In the genomic region with DNA sequence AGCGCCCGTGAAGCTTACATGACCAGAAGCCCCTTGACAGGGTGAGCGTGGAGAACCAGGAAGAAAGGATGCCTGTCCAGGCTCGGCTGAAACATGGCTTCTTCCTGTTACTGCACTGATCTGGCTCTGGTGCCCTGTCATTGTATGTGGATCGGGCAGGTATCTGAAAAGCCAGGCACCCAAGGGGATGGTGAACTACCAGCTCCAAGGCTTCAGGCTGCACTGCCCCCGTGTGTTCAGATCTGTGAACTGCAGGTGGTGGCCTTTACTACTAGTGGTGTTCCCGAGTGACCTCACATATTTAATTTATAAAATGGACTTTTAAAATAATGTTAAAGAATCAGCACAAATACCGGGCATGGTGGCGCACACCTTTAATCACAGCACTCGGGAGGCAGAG, we compare ENCODE assay signal across 9 mouse cellular contexts.
DNase-seq lines count a peak whose midpoint lies in the region; ATAC-seq and TF ChIP-seq lines count a peak whose summit lies in the region.
"Had no signal": no experiment of that assay in that cellular context is flagged by ENCODE, and none has a peak within 500 bp of the region (broad histone marks: within the 10 kb centered on the region; RNA-seq: fewer than 3 reads in every experiment).

No protein-coding gene starts in this region.

- H3K4me1 ChIP-seq in kidney, postnatal 0 days (replicated peaks; ENCODE audit: insufficient read depth, low read length) = no peaks in the 10 kb centered on the region

- H3K4me3 ChIP-seq in kidney, postnatal 0 days (replicated peaks; ENCODE audit: low read depth, low read length) = no peak overlapping the region
- H3K4me3 ChIP-seq: embryonic facial prominence, embryonic 13.5 days had no signal

- TF ChIP-seq CTCF in kidney, postnatal 0 days (IDR thresholded peaks at IDR 0.05; ENCODE audit: low read depth) = peak; percentile 84

- WGBS in kidney, postnatal 0 days = 79% methylated on average over 10 of the region's 10 CpGs

- DNase-seq in heart, adult 11 months = peak; percentile 88
- DNase-seq in heart, adult 8-10 months (ENCODE audit: low spot score) = no peak
- DNase-seq in 3134 (ENCODE audit: extremely low read depth, insufficient read length, low spot score) (peak; percentile 34), MN1 (ENCODE audit: low spot score) (peak; percentile 73)
- DNase-seq in cerebellum, postnatal 10 days = peak; percentile 82 to 88
- peak; percentile 77 for DNase-seq in kidney, postnatal 0 days (ENCODE audit: low spot score)
- DNase-seq in lung, postnatal 36 days = peak; percentile 74
- peak; percentile 66 for DNase-seq in thymus, postnatal 14 days

- H3K36me3 ChIP-seq in kidney, postnatal 0 days (ENCODE audit: insufficient read depth, low read length) = peaks cover 32% of the 10 kb centered on the region; the same call in 1 of the 2 replicates

- H3K27ac ChIP-seq in kidney, postnatal 0 days = no peak overlapping the region
- H3K27ac ChIP-seq: embryonic facial prominence, embryonic 13.5 days had no signal

- H3K4me2 ChIP-seq in kidney, postnatal 0 days (ENCODE audit: low read length) = no peak overlapping the region
- H3K4me2 ChIP-seq: embryonic facial prominence, embryonic 13.5 days had no signal

- no peaks in the 10 kb centered on the region for H3K27me3 ChIP-seq in kidney, postnatal 0 days (ENCODE audit: insufficient read depth, low read length)
- H3K27me3 ChIP-seq: embryonic facial prominence, embryonic 13.5 days had no signal

- no peak overlapping the region for H3K9ac ChIP-seq in kidney, postnatal 0 days (ENCODE audit: low read depth, low read length)
- H3K9ac ChIP-seq: embryonic facial prominence, embryonic 13.5 days had no signal

- H3K9me3 ChIP-seq in kidney, postnatal 0 days (replicated peaks; ENCODE audit: low read length) = no peaks in the 10 kb centered on the region

- no peak for ATAC-seq in kidney, postnatal 0 days (replicated peaks; ENCODE audit: low FRiP score, low read depth)
